Mouse (Mus musculus) cerebellum, adult 2 months (tissue): ENCODE measurements around the gene Tlk2.

ENCODE experiments used
- CTCF ChIP-seq: fragments of 200-500 bp; IDR thresholded peaks from 2 replicates; pipeline ENCODE4 v1.5.1; 2011; ENCODE audit warnings: low read depth, mild to moderate bottlenecking, control low read depth, low read length, moderate library complexity, borderline replicate concordance; ENCODE audit not compliant: insufficient read depth
- POLR2A ChIP-seq: fragments of 200-500 bp; IDR thresholded peaks from 2 replicates; pipeline ENCODE4 v1.6.1; 2011; ENCODE audit warnings: low read length, control low read depth, borderline replicate concordance; ENCODE audit not compliant: insufficient read depth

DNA sequence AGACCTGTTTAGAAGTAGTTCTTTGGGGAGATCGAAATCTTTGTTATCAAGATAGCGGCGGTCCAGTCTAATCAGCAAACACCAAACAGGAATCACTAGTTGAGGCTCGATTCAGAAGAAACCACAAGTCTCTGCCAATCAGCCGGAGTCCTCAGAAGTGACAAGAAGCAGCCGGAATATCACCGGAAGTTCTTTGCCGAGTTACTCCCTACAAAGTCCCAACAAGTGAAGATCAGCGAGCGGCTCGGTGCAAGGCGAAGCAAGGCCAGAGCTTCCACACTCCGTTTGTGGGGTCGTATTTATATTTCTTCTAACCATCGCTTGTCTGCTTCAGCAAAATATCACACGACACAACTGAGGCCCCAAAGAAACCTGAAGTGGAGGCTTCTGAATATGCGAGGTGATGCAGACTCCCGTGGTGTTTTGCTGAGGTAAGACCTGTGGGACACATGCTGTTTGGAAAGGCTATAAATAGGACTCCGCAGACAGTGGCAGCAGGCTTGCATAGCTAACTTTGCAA lies 21.8 kb upstream of the Tlk2 start:
- TF ChIP-seq POLR2A (no peak), CTCF (no peak)
